Mouse (Mus musculus): ENCODE data around the gene Itgb2.
A peak's percentile ranks its signal among the peaks of the same experiment; 100 is the strongest.

The Itgb2 gene

DNA sequence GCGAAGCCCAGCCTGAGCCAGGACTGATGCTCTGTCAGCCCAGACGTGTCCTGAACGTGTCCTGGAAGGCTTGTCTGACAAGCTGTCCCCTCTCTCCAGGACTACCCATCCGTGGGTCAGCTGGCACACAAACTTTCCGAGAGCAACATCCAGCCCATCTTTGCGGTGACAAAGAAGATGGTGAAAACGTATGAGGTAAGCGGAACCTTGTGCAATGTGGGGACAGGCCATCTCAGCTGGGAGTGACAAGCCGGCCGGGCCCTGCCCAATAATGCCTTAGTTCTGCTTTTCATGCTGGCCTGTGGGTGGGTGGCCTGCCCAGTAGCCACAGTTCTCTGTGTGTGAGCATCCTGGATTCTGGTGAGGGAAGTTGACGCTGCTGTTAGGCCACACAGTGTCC lies 20.8 kb downstream of the Itgb2 start:
- DNase-seq (ENCODE audit: low read depth) = no peak

- no peak for DNase-seq (ENCODE audit: low read depth)
Observed at GRCm38 (mm10) chr10:77552162-77552561, 22.1 kb downstream of the Itgb2 start.

DNA sequence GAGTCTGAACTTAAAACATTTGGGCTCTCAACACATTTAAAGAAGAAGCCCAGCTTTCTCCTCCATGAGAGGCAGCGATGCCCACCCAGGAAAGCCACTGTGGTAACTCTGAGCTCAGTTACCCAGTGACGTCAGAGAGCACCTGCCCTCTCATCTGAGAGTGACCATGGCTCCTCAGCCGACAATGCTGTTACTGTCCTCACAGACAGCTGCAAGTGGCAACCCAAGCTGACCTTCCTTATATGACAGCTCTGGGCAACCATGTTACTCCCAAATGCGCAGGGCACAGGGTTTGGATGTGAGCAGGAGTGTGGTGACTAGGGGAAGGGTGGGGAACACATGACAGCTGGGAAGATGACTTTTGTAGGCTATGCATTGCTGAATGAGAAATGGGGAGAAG lies 23.2 kb downstream of the Itgb2 start:
- no peak for DNase-seq (ENCODE audit: low read depth)

GRCm38 (mm10) chr10:77554918-77555317 lies 24.9 kb downstream of the Itgb2 start:
- no peak for DNase-seq (ENCODE audit: low read depth)

DNA sequence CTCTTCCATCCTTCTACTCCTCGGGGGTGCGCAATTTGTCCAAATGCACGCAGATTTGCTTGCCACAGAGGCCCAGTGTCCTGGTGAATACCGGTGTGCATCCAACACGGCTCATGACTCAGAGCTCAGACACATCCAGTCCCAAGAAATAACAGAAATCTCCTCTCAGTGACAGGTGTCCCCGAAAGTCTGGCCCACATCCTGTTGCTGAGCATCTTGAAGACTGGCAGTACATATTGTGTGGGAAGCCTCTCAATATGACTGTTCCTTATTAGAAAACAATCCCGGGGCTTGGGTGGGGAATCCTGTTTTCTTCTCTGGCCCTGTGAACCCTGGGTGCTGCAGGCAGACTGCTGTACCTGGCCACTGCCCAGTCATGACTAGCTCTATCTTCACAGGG lies 26.6 kb downstream of the Itgb2 start:
- DNase-seq (ENCODE audit: low read depth) = no peak

DNA sequence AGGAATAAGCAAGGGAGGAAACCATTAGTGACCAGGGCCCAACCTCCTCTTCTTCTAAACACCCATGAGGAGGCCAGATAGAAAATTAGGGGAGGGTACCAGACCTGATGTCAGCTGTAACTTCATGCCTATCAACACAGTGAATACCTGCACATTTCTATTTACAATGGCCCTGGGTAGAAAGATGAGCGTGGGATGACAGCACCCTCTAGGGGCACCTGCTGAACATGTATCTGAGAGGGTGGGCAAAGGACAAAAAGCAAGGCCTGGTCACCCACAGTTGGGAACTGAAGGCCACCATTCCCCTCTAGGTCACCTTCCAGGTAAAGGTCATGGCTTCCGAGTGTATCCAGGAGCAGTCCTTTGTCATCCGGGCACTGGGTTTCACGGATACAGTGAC lies 27.6 kb downstream of the Itgb2 start:
- no peak for DNase-seq (ENCODE audit: low read depth)

- DNase-seq (ENCODE audit: low read depth) = no peak
Observed at GRCm38 (mm10) chr10:77560090-77560489, 30.0 kb downstream of the Itgb2 start.

DNA sequence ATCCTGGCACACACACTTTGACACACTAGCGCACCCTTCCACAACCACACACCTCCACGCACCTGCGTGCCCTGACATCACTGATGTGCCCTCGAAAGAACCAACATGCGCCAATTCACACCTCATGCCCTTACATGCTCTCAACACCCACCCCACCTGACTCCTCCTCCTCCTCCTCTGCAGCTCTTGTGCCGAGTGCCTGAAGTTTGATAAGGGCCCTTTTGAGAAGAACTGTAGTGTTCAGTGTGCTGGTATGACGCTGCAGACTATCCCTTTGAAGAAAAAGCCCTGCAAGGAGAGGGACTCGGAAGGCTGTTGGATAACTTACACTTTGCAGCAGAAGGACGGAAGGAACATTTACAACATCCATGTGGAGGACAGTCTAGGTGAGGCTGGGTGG lies 30.8 kb downstream of the Itgb2 start:
- DNase-seq (ENCODE audit: low read depth) = no peak

- no peak for DNase-seq (ENCODE audit: low read depth)
Observed at GRCm38 (mm10) chr10:77561508-77561907, 31.5 kb downstream of the Itgb2 start.

DNA sequence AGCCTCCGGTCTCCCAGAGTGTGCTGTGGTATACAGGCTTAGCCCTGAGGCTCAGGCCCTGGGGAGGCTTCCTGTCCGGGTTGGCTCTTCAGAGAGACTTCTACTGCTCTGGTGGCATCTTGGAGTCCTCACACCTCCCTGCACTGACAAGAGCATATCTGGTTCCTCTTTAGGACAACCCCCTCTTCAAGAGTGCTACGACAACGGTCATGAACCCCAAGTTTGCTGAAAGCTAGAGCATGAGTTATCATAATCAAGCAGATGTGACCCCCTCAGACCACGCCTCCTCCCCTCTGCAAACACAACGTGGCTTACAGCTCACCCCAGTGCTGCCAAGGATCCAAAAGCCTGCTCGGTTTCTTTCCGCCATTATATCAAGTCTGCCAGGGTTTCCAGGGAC lies 35.0 kb downstream of the Itgb2 start:
- no peak for DNase-seq (ENCODE audit: low read depth)

DNA sequence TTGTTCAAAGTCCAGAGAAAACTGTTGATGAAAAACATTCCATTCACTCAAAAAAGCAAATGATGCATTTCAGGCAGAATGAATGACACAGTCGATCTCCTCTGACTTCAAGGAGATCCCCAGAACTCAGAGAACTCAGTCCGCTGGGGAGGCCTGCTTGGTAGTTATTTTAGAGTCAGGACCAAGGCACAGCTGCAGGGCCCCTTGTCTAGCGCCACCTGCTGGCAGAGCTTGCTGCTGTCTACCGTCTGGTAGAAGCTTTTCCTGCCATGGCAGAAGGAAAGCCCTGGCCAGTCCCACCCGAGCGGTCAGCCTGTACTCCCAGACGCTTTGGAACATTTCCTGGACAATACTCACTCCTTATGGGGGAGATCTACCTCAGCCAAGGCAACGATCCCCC lies 36.6 kb downstream of the Itgb2 start:
- peak; percentile 67 for DNase-seq (ENCODE audit: low read depth)

GRCm38 (mm10) chr10:77569481-77569880 lies 39.4 kb downstream of the Itgb2 start:
- DNase-seq (ENCODE audit: low read depth) = no peak

GRCm38 (mm10) chr10:77569973-77570658 lies 40.1 kb downstream of the Itgb2 start:
- DNase-seq (ENCODE audit: low read depth) = no peak

DNA sequence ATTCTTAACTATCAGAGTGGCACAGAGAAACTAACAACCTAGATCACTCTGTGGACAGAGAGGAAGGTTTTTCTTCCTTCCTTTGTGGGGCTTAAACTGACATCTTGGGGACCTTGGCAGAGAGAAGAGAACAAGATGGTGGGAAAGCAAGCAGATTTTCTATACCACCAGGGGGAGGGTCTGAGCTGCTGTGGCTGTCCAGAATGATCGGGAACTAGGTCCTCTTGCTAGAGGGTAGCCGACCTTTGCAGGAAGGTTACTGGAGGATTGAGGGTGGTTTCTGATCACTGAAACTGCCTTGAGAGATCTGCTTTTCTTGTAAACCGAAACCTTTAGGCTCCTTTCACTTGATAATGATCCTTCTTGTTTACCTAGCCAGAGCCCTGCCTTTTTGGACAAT lies 42.2 kb downstream of the Itgb2 start:
- no peak for DNase-seq (ENCODE audit: low read depth)

GRCm38 (mm10) chr10:77573162-77573561 lies 43.1 kb downstream of the Itgb2 start:
- no peak for DNase-seq (ENCODE audit: low read depth)

GRCm38 (mm10) chr10:77580027-77580920 lies 50.2 kb downstream of the Itgb2 start:
- DNase-seq (ENCODE audit: low read depth) = no peak

DNA sequence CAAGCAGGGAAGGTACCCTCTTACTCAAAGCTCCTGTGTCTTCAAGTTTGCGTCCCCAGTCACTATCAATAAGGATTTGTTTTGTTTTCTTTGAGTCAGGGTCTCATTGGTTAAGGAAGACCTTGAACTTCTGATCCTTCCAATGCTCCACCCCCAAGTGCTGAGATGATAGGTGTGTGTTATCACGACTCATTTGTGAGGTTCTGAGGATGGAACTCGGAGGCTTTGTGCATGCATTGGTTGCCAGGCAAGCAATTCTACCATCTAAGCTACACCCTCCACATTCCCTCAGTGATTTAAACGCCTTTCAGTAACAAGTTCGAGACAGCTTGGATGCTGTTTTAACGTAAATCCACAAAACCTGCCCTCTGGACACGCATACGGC lies 51.0 kb downstream of the Itgb2 start:
- DNase-seq (ENCODE audit: low read depth) = no peak

DNA sequence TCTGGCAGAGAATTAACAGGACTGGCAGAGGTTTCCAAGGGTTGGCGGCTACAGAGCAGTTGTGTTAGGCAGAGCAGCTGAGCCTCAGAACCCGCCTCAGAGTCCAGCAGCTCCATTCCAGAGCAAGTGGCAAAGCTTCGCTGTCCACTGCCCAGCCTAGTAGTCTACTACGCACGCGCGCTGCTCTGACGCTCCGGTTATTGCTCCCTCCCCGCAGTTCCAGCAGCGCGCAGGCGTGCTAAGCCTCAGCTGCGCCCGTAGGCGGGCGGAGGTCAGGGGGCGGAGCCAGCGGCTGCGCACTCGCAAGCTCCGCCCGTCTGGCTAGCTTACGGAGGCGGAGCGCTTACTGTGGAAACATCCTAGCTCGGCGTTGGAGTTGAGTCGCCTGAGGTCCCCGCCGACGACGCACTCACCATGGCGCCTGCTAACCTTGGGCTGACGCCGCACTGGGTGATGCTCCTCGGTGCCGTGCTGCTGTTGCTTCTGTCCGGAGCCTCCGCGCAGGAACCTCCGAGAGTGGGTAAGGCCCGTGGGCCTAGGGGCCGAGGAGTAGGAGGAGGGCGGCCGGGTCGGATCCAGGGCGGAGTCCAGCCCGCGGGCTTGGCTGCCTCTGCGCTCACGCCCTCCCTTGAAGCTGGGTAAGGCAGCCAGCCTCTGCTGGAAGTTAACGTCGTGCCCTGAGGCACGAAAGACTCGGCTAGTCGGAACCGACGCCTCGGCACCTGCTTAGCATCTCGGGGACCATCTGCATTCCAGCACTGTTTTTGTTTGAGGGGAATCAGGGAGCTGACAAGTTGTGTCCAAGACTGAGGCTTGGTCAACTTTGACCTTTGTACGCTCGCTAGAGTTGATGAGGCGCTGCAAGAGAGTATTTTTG lies 51.6 kb downstream of the Itgb2 start, which contains the start of gene Pttg1ip:
Pttg1ip (plus strand) TSS at position 313 of the 877 bp plus-strand sequence.
- DNase-seq (ENCODE audit: low read depth) = peak; percentile 92

- no peak for DNase-seq (ENCODE audit: low read depth)
Observed at GRCm38 (mm10) chr10:77582285-77582618, 52.2 kb downstream of the Itgb2 start.

GRCm38 (mm10) chr10:77583795-77584422 lies 53.9 kb downstream of the Itgb2 start:
- peak; percentile 76 for DNase-seq (ENCODE audit: low read depth)

DNA sequence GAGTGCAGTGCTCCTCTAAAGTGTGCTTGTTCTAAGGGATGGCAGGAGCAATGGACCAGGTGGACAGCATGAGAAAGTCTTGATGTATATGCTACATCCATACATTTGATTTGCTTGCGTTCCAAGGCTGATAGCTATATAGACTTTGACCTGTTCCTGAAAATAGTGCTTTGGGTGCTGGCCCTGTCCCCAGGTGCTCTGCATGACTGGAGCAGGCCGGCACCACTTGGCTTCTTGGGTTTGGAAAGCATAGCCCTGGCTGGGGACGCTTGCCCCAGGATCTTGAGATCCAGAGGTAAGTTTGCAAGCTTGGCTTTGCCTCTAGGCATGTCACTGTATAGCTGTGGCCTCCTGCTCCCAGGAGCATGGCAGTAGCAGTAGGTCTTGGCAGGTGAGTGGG lies 56.6 kb downstream of the Itgb2 start:
- no peak for DNase-seq (ENCODE audit: low read depth)

Data from c-Kit-positive CD71-positive TER-119-negative erythroid progenitor cells, embryonic 14.5 days (primary cell).